Mouse (Mus musculus): ENCODE data around the gene Sf3a1. TPM values are rescaled to one million over a fixed set of nuclear protein-coding genes. Genes with fewer than 3 reads are reported as not detected.
A peak's percentile ranks its signal among the peaks of the same experiment; 100 is the strongest.

The Sf3a1 gene
- polyA plus RNA-seq, 1 experiment from 2014 or later, result 83.9 TPM

DNA sequence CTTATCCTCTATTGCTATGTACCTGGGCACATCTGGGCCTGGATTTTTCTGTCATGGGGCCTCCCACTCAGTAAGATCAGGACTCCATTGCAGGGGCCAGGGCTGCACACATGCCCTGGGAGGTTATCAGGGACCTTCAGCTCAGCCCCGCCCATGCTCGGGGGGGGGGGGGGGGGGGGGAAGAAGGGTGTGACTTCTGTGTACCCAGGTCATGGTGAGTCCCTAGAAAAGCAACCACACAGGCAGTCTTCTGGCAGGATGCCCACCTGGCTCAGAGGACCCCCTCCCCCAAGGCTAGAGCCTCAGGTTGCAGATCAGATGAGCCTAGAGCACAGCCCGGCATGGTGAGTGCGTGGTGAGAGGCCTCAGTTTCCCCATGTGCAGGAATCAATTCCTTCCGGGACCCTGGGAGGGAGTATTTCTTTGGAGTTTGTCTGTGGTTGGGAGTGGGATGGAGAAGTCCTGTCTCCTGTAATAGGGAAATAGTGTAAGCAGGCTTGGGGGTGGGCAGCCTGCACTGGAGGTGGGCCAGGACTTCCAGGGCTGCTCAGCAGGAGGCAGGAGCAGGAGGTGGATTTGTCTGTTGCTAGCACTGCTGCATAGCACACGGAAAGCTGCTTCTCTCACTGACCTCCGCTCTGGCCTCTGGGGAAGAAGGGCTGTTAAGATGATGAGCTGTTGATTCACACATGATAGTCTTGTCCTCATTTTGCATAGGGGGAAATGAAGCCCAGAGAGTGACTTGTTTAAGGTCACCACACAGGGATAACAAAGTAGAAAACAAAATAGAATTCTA, 63.4 kb downstream of the Sf3a1 start:
- Histone ChIP-seq H3K4me1 (peaks cover 1% of the 10 kb centered on the region; the same call in 1 of the 2 replicates), H3K27me3 (peaks cover 18% of the 10 kb centered on the region), H3K4me2 (no peak overlapping the region), H3K9me3 (no peaks in the 10 kb centered on the region), H3K4me3 (replicated peaks) (no peak overlapping the region), H3K27ac (no peak overlapping the region), H3K9ac (no peak overlapping the region), H3K36me3 (replicated peaks) (no peaks in the 10 kb centered on the region)
- WGBS, result 30% methylated on average over 7 of the region's 7 CpGs
- no peak for ATAC-seq (ENCODE audit: low FRiP score)

DNA sequence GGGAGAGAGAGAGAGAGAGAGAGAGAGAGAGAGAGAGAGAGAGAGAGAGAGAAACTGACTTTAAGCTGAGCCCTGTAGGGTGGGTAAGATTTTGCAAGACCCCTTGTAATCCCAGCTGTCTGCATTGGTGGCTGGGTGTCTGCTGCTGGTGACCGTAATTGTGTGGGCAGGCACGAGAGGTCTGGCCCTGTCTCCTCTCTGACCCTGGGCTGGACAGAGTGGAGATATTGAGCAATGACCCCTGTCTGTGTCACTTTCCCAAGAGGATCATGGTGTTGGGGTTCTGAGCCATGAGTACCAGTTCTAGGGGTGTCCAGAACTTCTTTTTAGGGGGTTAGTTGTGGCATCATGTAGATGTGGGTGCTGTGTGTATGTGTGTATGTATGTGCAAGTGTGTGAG, 64.1 kb downstream of the Sf3a1 start:
- Histone ChIP-seq H3K4me3 (replicated peaks) (no peak overlapping the region), H3K27me3 (peaks cover 11% of the 10 kb centered on the region), H3K4me2 (no peak overlapping the region), H3K9me3 (no peaks in the 10 kb centered on the region), H3K27ac (no peak overlapping the region), H3K9ac (no peak overlapping the region), H3K4me1 (no peaks in the 10 kb centered on the region), H3K36me3 (replicated peaks) (no peaks in the 10 kb centered on the region)
- ATAC-seq (ENCODE audit: low FRiP score), result no peak
- WGBS, result 54% methylated on average over 2 of the region's 2 CpGs

DNA sequence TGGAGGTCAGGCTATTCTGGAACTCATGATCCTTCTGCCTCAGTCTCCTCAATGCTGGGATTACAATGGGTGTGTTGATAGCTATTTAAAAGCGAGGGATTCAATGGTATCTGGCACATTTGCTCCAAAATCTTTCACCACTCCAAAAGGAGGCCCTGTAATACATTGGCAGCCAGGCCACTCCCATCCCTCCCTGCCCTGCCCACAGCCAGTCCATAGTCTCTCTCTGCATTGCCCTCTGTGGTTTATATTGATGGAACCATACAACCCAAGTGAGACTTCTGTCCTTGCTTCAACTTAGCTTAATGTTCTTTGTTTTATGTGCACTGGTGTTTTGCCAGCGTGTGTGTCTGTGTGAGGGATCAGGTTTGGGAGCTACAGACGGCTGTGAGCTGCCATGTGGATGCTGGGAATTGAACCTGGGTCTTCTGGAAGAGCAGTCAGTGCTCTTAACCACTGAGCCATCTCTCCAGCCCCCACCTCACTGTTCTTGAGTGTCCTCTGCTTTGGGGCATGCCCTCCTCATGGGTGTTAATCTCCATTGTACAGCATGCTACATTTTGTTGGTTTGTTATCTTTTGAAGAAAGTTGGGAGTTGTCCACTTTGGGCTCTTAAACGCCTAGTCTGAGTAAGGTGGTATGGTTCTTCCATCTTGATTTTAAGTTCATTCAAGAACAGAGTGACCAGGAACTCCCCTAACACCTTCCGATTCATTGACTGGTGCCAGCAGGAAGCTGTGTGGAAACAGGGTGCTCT, 66.6 kb downstream of the Sf3a1 start:
- no peak for ATAC-seq (ENCODE audit: low FRiP score)
- Histone ChIP-seq H3K36me3 (replicated peaks) (no peaks in the 10 kb centered on the region), H3K4me2 (no peak overlapping the region), H3K27me3 (no peaks in the 10 kb centered on the region; the same call in 1 of the 2 replicates), H3K9ac (no peak overlapping the region), H3K9me3 (no peaks in the 10 kb centered on the region), H3K4me3 (replicated peaks) (no peak overlapping the region), H3K27ac (no peak overlapping the region), H3K4me1 (no peaks in the 10 kb centered on the region)
- 80% methylated on average over 5 of the region's 5 CpGs for WGBS

DNA sequence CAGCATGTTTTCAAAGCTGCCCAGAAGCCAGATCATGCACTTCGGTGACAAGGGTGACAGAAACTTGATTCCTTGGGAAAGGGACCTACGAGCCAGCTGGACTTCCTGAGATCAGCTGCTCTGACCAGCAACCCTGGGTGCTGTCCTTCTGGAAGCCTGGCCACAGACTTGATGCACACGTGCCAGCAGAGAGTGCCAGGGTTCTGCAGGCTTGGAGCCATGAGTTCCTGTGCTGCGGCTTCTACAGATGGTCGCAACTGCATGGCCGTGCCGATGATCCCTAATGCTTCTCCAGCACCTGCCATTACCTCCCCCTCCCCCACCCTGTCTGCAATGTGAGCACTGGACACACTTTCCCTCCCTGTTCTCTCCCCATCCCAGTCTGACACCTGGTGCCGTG, 68.3 kb downstream of the Sf3a1 start:
- no peaks in the 10 kb centered on the region for H3K36me3 ChIP-seq (replicated peaks)
- no peak overlapping the region for H3K4me3 ChIP-seq (replicated peaks)
- no peak overlapping the region for H3K4me2 ChIP-seq
- 64% methylated on average over 8 of the region's 8 CpGs for WGBS
- no peaks in the 10 kb centered on the region for H3K9me3 ChIP-seq
- no peak for ATAC-seq (ENCODE audit: low FRiP score)
- no peaks in the 10 kb centered on the region for H3K4me1 ChIP-seq
- no peak overlapping the region for H3K27ac ChIP-seq
- H3K27me3 ChIP-seq, result no peaks in the 10 kb centered on the region
- no peak overlapping the region for H3K9ac ChIP-seq

DNA sequence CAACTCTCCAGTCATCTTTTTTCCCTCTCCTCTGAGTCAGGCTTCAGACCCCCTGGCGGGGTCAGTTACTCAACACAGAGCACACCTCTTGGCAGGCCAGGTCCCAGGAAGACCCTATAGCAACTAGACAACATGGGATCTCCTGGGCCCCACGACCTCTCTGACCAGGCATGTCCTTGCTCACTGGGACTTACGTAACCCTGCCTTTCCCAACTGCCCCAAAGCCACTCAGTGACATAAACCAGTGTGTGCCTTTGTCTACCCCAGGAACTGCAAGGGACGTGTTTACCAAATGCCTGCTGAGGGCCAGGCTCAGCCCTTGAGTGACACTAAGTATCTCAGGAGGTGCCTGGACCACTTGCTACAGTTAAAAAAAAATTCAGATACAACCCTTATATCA, 69.7 kb downstream of the Sf3a1 start:
- Histone ChIP-seq H3K9me3 (no peaks in the 10 kb centered on the region), H3K9ac (no peak overlapping the region)
- 70% methylated on average over 4 of the region's 4 CpGs for WGBS

DNA sequence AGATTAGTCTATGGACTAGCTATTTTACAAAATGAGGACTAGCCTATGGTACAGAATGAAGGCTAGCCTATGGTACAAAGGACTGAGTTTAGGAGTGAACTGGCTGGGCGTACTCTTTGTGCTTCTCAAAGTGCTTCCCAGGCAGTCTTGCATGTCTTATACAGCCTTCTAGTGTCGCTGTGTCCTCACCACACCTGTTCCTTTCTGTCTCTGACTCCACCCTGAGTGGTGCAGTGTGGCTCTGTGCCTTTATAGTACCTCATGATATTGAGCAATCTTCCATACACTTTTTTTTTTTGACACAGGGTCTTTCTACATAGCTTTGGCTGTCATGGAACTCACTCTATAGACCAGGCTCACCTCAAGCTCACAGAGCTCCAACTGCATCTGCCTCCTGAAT, 71.3 kb downstream of the Sf3a1 start:
- H3K27ac ChIP-seq, result no peak overlapping the region
- H3K4me3 ChIP-seq (replicated peaks), result no peak overlapping the region
- no peaks in the 10 kb centered on the region for H3K27me3 ChIP-seq
- peaks cover 7% of the 10 kb centered on the region; the same call in 1 of the 2 replicates for H3K4me1 ChIP-seq
- no peaks in the 10 kb centered on the region for H3K36me3 ChIP-seq (replicated peaks)
- H3K9ac ChIP-seq, result no peak overlapping the region
- no peak for ATAC-seq (ENCODE audit: low FRiP score)
- no peak overlapping the region for H3K4me2 ChIP-seq
- no peaks in the 10 kb centered on the region for H3K9me3 ChIP-seq
- WGBS, result 88% methylated on average over 2 of the region's 2 CpGs

More for the DNA sequence above, 69.7 kb downstream of the Sf3a1 start:
- H3K27me3 ChIP-seq, result no peaks in the 10 kb centered on the region
- no peaks in the 10 kb centered on the region for H3K4me1 ChIP-seq
- H3K4me2 ChIP-seq, result no peak overlapping the region
- no peak for ATAC-seq (ENCODE audit: low FRiP score)
- H3K27ac ChIP-seq, result no peak overlapping the region
- no peak overlapping the region for H3K4me3 ChIP-seq (replicated peaks)
- no peaks in the 10 kb centered on the region for H3K36me3 ChIP-seq (replicated peaks)

Small RNA genes within 50 kb of the gene (microRNA-seq; reads per million reads assigned to microRNA genes)
- 6.8 reads per million, percentile 22 among the genes with 10 or more reads in this experiment for gene Mir3060

Other genes with a start within 250 kb of the Sf3a1 start
- gene Slc35e4, start 245.7 kb upstream of the Sf3a1 start, polyA plus RNA-seq (2016; fragmentation: Nextera tagmentation; extraction: Ambion mirVana), result 5.2 and 6.5 TPM in 2 replicates
- gene Tcn2, start 228.2 kb upstream of the Sf3a1 start, polyA plus RNA-seq (2016; fragmentation: Nextera tagmentation; extraction: Ambion mirVana), result 17.0 and 19.1 TPM in 2 replicates
- gene Pes1, start 196.4 kb upstream of the Sf3a1 start, polyA plus RNA-seq (2016; fragmentation: Nextera tagmentation; extraction: Ambion mirVana), result 81.2 and 92.8 TPM in 2 replicates
- gene 4930556J24Rik, start 183.6 kb upstream of the Sf3a1 start, polyA plus RNA-seq (2016; fragmentation: Nextera tagmentation; extraction: Ambion mirVana), result 0.27 and 0.46 TPM in 2 replicates
- 0.95 and 1.3 TPM in 2 replicates for gene Gal3st1, start 176.7 kb upstream of the Sf3a1 start, polyA plus RNA-seq (2016; fragmentation: Nextera tagmentation; extraction: Ambion mirVana)
- gene Sec14l4, start 128.9 kb upstream of the Sf3a1 start, polyA plus RNA-seq (2016; fragmentation: Nextera tagmentation; extraction: Ambion mirVana), result 0.42 TPM in 1 of 2 replicates, not detected in the other
- 0.26 TPM in 1 of 2 replicates, not detected in the other for gene Sec14l3, start 95.5 kb upstream of the Sf3a1 start, polyA plus RNA-seq (2016; fragmentation: Nextera tagmentation; extraction: Ambion mirVana)
- gene Mtfp1, start 64.9 kb upstream of the Sf3a1 start, polyA plus RNA-seq (2016; fragmentation: Nextera tagmentation; extraction: Ambion mirVana), result 5.6 and 8.0 TPM in 2 replicates
- 2.6 and 3.2 TPM in 2 replicates for gene Sec14l2, start 36.9 kb upstream of the Sf3a1 start, polyA plus RNA-seq (2016; fragmentation: Nextera tagmentation; extraction: Ambion mirVana)
- gene Rnf215, start 25.1 kb upstream of the Sf3a1 start, polyA plus RNA-seq (2016; fragmentation: Nextera tagmentation; extraction: Ambion mirVana), result 35.5 and 37.0 TPM in 2 replicates
- gene Ccdc157, start 57 bp upstream of the Sf3a1 start, polyA plus RNA-seq (2016; fragmentation: Nextera tagmentation; extraction: Ambion mirVana), result 7.4 and 8.5 TPM in 2 replicates
- gene Tbc1d10a, start 26.4 kb downstream of the Sf3a1 start, polyA plus RNA-seq (2016; fragmentation: Nextera tagmentation; extraction: Ambion mirVana), result 22.3 and 26.7 TPM in 2 replicates
- gene Castor1, start 57.9 kb downstream of the Sf3a1 start, polyA plus RNA-seq (2016; fragmentation: Nextera tagmentation; extraction: Ambion mirVana), result 1.8 and 2.2 TPM in 2 replicates
- not detected in 2 replicates for gene Osm, start 76.1 kb downstream of the Sf3a1 start, polyA plus RNA-seq (2016; fragmentation: Nextera tagmentation; extraction: Ambion mirVana)
- gene Lif, start 97.2 kb downstream of the Sf3a1 start, polyA plus RNA-seq (2016; fragmentation: Nextera tagmentation; extraction: Ambion mirVana), result 0.06 TPM in 1 of 2 replicates, not detected in the other

Data from forebrain, embryonic 12.5 days (tissue).